Mouse (Mus musculus) MEL (cell line): ENCODE data around the gene Hcls1.

ENCODE experiments used
- BHLHE40 ChIP-seq: IDR thresholded peaks from 2 replicates; pipeline ENCODE4 v1.6.1; 2012; ENCODE audit warnings: low read depth, mild to moderate bottlenecking, inconsistent platforms, low read length, improper control_type of control experiment, borderline replicate concordance
- CHD1 ChIP-seq: IDR thresholded peaks from 2 replicates; pipeline ENCODE4 v1.6.1; 2012; ENCODE audit warnings: low read depth, mild to moderate bottlenecking, inconsistent platforms, low read length, improper control_type of control experiment
- CTCF ChIP-seq, 3 experiments: IDR thresholded peaks in 2 of 3; conservative IDR thresholded peaks in 1 of 3; 2 replicates each; pipeline ENCODE4 v1.5.1; 2011 to 2012; ENCODE audit warnings: low read length in 3 of 3, low read depth in 2 of 3, mild to moderate bottlenecking in 2 of 3, improper control_type of control experiment in 1 of 3, inconsistent platforms in 1 of 3, mixed read lengths in 1 of 3, moderate library complexity in 1 of 3; ENCODE audit not compliant: control insufficient read depth in 1 of 3, insufficient read depth in 1 of 3, poor library complexity in 1 of 3, severe bottlenecking in 1 of 3
- E2F4 ChIP-seq: IDR thresholded peaks from 2 replicates; pipeline ENCODE4 v1.6.1; 2011; ENCODE audit warnings: low read depth, low read length, improper control_type of control experiment, borderline replicate concordance
- EP300 ChIP-seq, 2 experiments: IDR thresholded peaks; 2 replicates each; pipeline ENCODE4 v1.6.1; 2011; ENCODE audit warnings: improper control_type of control experiment in 2 of 2, low read length in 2 of 2, low read depth in 1 of 2, mild to moderate bottlenecking in 1 of 2
- GATA1 ChIP-seq: IDR thresholded peaks from 2 replicates; pipeline ENCODE4 v1.6.1; 2011; ENCODE audit warnings: low read depth, low read length, improper control_type of control experiment
- MAX ChIP-seq: IDR thresholded peaks from 2 replicates; pipeline ENCODE4 v1.6.1; 2011; ENCODE audit warnings: low read length, improper control_type of control experiment
- MEF2A ChIP-seq: IDR thresholded peaks from 2 replicates; pipeline ENCODE4 v1.6.1; 2014; ENCODE audit warnings: low read depth, mild to moderate bottlenecking, inconsistent platforms, low read length, improper control_type of control experiment; ENCODE audit not compliant: poor library complexity, insufficient replicate concordance, severe bottlenecking; ENCODE audit errors: extremely low read depth
- NRF1 ChIP-seq: IDR thresholded peaks from 2 replicates; pipeline ENCODE4 v1.6.1; 2014; ENCODE audit warnings: low read depth, mild to moderate bottlenecking, inconsistent platforms, low read length, improper control_type of control experiment, moderate library complexity; ENCODE audit not compliant: poor library complexity, insufficient read depth, severe bottlenecking
- POLR2A ChIP-seq, 2 experiments: IDR thresholded peaks; 2 replicates each; pipeline ENCODE4 v1.6.1; 2011 to 2012; ENCODE audit warnings: low read length in 2 of 2, mild to moderate bottlenecking in 2 of 2, control low read depth in 1 of 2, improper control_type of control experiment in 1 of 2, low read depth in 1 of 2, moderate library complexity in 1 of 2; ENCODE audit not compliant: control insufficient read depth in 1 of 2, insufficient read depth in 1 of 2, poor library complexity in 1 of 2
- POLR2AphosphoS5 ChIP-seq: IDR thresholded peaks from 2 replicates; pipeline ENCODE4 v1.6.1; 2012; ENCODE audit warnings: low read depth, borderline replicate concordance, mild to moderate bottlenecking, inconsistent platforms, low read length, moderate library complexity, mixed read lengths
- TCF12 ChIP-seq: IDR thresholded peaks from 2 replicates; pipeline ENCODE4 v1.6.1; 2014; ENCODE audit warnings: low read depth, mild to moderate bottlenecking, inconsistent platforms, low read length, improper control_type of control experiment, moderate library complexity
- USF1 ChIP-seq: IDR thresholded peaks from 2 replicates; pipeline ENCODE4 v1.6.1; 2014; ENCODE audit warnings: low read depth, mild to moderate bottlenecking, inconsistent platforms, low read length, improper control_type of control experiment, moderate library complexity

DNA sequence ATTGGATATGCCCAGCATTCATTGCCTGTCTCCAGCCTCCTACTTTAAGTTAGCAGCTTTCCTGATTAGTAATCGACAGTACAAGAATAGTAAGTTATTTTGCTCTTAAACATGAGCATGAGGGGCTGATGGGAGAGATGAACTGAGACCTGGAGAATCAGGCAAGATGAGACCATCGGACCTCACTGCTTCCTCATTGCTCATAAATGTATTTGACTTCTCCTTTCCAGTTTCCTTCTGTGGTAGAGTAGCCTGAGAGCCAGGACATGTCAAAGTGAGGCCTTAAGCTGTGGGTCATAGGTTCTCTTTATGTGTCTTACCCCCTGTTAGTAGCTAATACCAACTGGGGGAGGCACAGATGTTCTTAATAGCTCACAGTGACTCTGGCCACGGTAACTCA lies 1.0 kb downstream of the Hcls1 start:
- TF ChIP-seq CTCF (IDR thresholded peaks at IDR 0.05 in 2 of 3, conservative IDR thresholded peaks at IDR 0.05 in 1 of 3; ENCODE audit: control insufficient read depth in 1 of 3, insufficient read depth in 1 of 3, low read depth in 2 of 3, low read length in 3 of 3, poor library complexity in 1 of 3, severe bottlenecking in 1 of 3), result no peak
- TF ChIP-seq USF1, result no peak
- TF ChIP-seq TCF12, result no peak
- no peak for TF ChIP-seq CHD1
- TF ChIP-seq POLR2AphosphoS5, result no peak
- TF ChIP-seq NRF1, result no peak
- TF ChIP-seq MAX, result no peak
- no peak for TF ChIP-seq GATA1
- no peak for TF ChIP-seq MEF2A
- no peak for TF ChIP-seq EP300 (IDR thresholded peaks at IDR 0.05; ENCODE audit: low read depth in 1 of 2, low read length in 2 of 2)
- no peak for TF ChIP-seq E2F4
- no peak for TF ChIP-seq POLR2A (IDR thresholded peaks at IDR 0.05; ENCODE audit: control insufficient read depth in 1 of 2, insufficient read depth in 1 of 2, low read depth in 1 of 2, low read length in 2 of 2, poor library complexity in 1 of 2)
- TF ChIP-seq BHLHE40, result no peak
